Mouse (Mus musculus) c-Kit-positive CD71-positive TER-119-positive erythroid progenitor cells, embryonic 14.5 days (primary cell): ENCODE results near the gene Atp5h.
A peak's percentile ranks its signal among the peaks of the same experiment; 100 is the strongest.
"Not testable (repeated sequence)": the region's sequence is repeated elsewhere in the genome, so short reads cannot be mapped to it uniquely, and the experiment has no call there.

ENCODE experiments used
- DNase-seq: peaks from one replicate; pipeline ENCODE4 v3.0.0-alpha.2; 2013; ENCODE audit warnings: low spot score

Atp5h gene

GRCm38 (mm10) chr11:115419531-115420237 lies at the start of gene Atp5h, which contains the start of gene Kctd2:
Atp5h (minus strand) TSS chr11:115419962.
Kctd2 (plus strand) TSS chr11:115420128.
- peak; percentile 94 for DNase-seq

GRCm38 (mm10) chr11:115467217-115467618 lies 47.5 kb upstream of the Atp5h start:
- no peak for DNase-seq

GRCm38 (mm10) chr11:115464851-115465250 lies 45.1 kb upstream of the Atp5h start:
- DNase-seq, result no peak

GRCm38 (mm10) chr11:115463397-115463796 lies 43.6 kb upstream of the Atp5h start:
- DNase-seq, result no peak

- no peak for DNase-seq
Measured at GRCm38 (mm10) chr11:115462243-115462891, 42.6 kb upstream of the Atp5h start, which contains the start of gene Slc16a5. Slc16a5 (plus strand) TSS chr11:115462474.

GRCm38 (mm10) chr11:115461846-115462242 lies 42.1 kb upstream of the Atp5h start:
- no peak for DNase-seq

GRCm38 (mm10) chr11:115460976-115461375 lies 41.2 kb upstream of the Atp5h start:
- no peak for DNase-seq

- no peak for DNase-seq
Measured at GRCm38 (mm10) chr11:115457405-115457804, 37.6 kb upstream of the Atp5h start.

GRCm38 (mm10) chr11:115456182-115456581 lies 36.4 kb upstream of the Atp5h start:
- no peak for DNase-seq

- DNase-seq, result no peak
Measured at GRCm38 (mm10) chr11:115455619-115456018, 35.9 kb upstream of the Atp5h start.

GRCm38 (mm10) chr11:115454822-115455221 lies 35.1 kb upstream of the Atp5h start:
- DNase-seq, result not testable (repeated sequence)

- no peak for DNase-seq
Measured at GRCm38 (mm10) chr11:115453306-115453705, 33.5 kb upstream of the Atp5h start.

- no peak for DNase-seq
Measured at GRCm38 (mm10) chr11:115452281-115452860, 32.6 kb upstream of the Atp5h start.

- no peak for DNase-seq
Measured at GRCm38 (mm10) chr11:115451781-115452241, 32.0 kb upstream of the Atp5h start.

- DNase-seq, result no peak
Measured at GRCm38 (mm10) chr11:115450176-115450575, 30.4 kb upstream of the Atp5h start.

- DNase-seq, result no peak
Measured at GRCm38 (mm10) chr11:115448998-115449397, 29.2 kb upstream of the Atp5h start.

GRCm38 (mm10) chr11:115448075-115448474 lies 28.3 kb upstream of the Atp5h start:
- no peak for DNase-seq

GRCm38 (mm10) chr11:115447321-115447885 lies 27.6 kb upstream of the Atp5h start:
- DNase-seq, result no peak

- DNase-seq, result no peak
Measured at GRCm38 (mm10) chr11:115446906-115447305, 27.1 kb upstream of the Atp5h start.

- no peak for DNase-seq
Measured at GRCm38 (mm10) chr11:115441417-115441816, 21.7 kb upstream of the Atp5h start.

GRCm38 (mm10) chr11:115439906-115440595 lies 20.3 kb upstream of the Atp5h start, which contains the start of gene Trim80:
Trim80 (plus strand) TSS chr11:115440545.
- no peak for DNase-seq

GRCm38 (mm10) chr11:115439326-115439725 lies 19.6 kb upstream of the Atp5h start:
- DNase-seq, result no peak
